Mouse (Mus musculus): ENCODE data around the gene Idh3g.

DNA sequence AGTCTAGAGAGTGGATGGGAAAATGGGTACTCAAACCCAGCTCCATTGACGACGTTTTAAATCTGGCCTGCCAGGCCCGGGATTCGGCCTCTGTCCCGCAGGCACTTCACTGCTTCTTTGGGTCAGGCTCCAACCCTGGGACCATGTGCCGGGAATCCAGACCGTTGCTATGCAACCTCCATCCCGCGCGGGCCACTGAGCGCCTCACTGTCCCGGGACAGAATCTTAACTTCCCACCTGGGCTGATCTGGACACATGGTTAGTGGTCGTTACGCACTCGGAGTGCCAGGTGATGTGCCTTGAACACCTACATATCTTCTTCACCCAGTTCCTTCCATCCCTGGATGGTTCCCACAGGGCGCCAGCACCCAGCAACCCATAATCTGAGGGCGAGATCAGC lies 37.0 kb upstream of the Idh3g start:
- TF ChIP-seq CTCF (IDR thresholded peaks at IDR 0.05; ENCODE audit: insufficient read depth, low read length) (no peak), POLR2A (IDR thresholded peaks at IDR 0.05; ENCODE audit: borderline replicate concordance, extremely low read depth, low read depth, low read length) (no peak)
